Mouse (Mus musculus) liver, embryonic 14.5 days (tissue): ENCODE results near the gene Olfr15. TPM values are rescaled to one million over a fixed set of nuclear protein-coding genes. Genes with fewer than 3 reads are reported as not detected.
A peak's percentile ranks its signal among the peaks of the same experiment; 100 is the strongest.

Experiments used
- ATAC-seq: fragments of 200-750 bp; cut with Nextera tagmentation; 2 replicates; pipeline ENCODE4 v1.8.0; 2017; ENCODE audit warnings: moderate number of reproducible peaks, mild to moderate bottlenecking, moderate library complexity; ENCODE audit not compliant: insufficient read depth
- DNase-seq, 3 experiments: peaks; one replicate each; pipeline ENCODE4 v3.0.0-alpha.2; 2012 to 2013; ENCODE audit warnings: low read depth in 3 of 3, low spot score in 3 of 3
- H3K27ac ChIP-seq: fragments of 300-500 bp; sonication (generic); 2 replicates; pipeline ENCODE4 v1.5.1; 2014; ENCODE audit warnings: moderate library complexity, mild to moderate bottlenecking, control low read depth, inconsistent platforms
- H3K27me3 ChIP-seq: fragments of 300-500 bp; sonication (generic); 2 replicates; pipeline ENCODE4 v1.6.1; 2014; ENCODE audit warnings: mild to moderate bottlenecking, low read length, moderate library complexity; ENCODE audit not compliant: control insufficient read depth, insufficient read depth
- H3K36me3 ChIP-seq: fragments of 300-500 bp; sonication (generic); replicated peaks from 2 replicates; pipeline ENCODE4 v1.6.1; 2014; ENCODE audit warnings: low read depth; ENCODE audit not compliant: control insufficient read depth, insufficient read depth
- H3K4me1 ChIP-seq, 2 experiments: fragments of 200-500 bp in 1 of 2; fragments of 300-500 bp in 1 of 2; sonication (generic) in 1 of 2; replicated peaks; 2 replicates each; pipeline ENCODE4 v1.6.1; 2012 to 2014; ENCODE audit warnings: antibody characterized with exemption in 1 of 2, inconsistent platforms in 1 of 2, low read length in 1 of 2; ENCODE audit not compliant: control insufficient read depth in 2 of 2, insufficient read depth in 2 of 2
- H3K4me2 ChIP-seq: fragments of 300-500 bp; sonication (generic); 2 replicates; pipeline ENCODE4 v1.6.1; 2014; ENCODE audit warnings: low read depth, mild to moderate bottlenecking, control low read depth, moderate library complexity
- H3K4me3 ChIP-seq, 2 experiments: fragments of 200-500 bp in 1 of 2; fragments of 300-500 bp in 1 of 2; sonication (generic) in 1 of 2; 2 replicates each; pipeline ENCODE4 v1.5.1; 2012 to 2014; ENCODE audit warnings: low read depth in 2 of 2, low read length in 2 of 2, mild to moderate bottlenecking in 2 of 2, control low read depth in 1 of 2, inconsistent platforms in 1 of 2, moderate library complexity in 1 of 2; ENCODE audit not compliant: insufficient read depth in 1 of 2
- H3K9ac ChIP-seq: fragments of 300-500 bp; sonication (generic); replicated peaks from 2 replicates; pipeline ENCODE4 v1.6.1; 2014; ENCODE audit warnings: mild to moderate bottlenecking, control low read depth, moderate library complexity
- H3K9me3 ChIP-seq: fragments of 300-500 bp; sonication (generic); 2 replicates; pipeline ENCODE4 v1.6.1; 2016; ENCODE audit warnings: low read length, mixed read lengths; ENCODE audit not compliant: control insufficient read depth
- CTCF ChIP-seq: IDR thresholded peaks from 2 replicates; pipeline ENCODE4 v1.5.1; 2016; ENCODE audit warnings: antibody characterized with exemption, low read depth, control low read depth
- EP300 ChIP-seq: IDR thresholded peaks from 2 replicates; pipeline ENCODE4 v1.6.1; 2016; ENCODE audit warnings: antibody characterized with exemption, low read depth
- WGBS: fragments of 180-500 bp; shearing (Covaris S2); extraction: QIAGEN DNeasy Blood & Tissue Kit; methylation state at CpG from one replicate; pipeline ENCODE4 v1.1.7; 2014; ENCODE audit not compliant: insufficient replicate concordance; 5-methylcytosine and 5-hydroxymethylcytosine counted together
- polyA plus RNA-seq, 2 experiments: library from polyadenylated mRNA; depleted of rRNA in 1 of 2; stranded (reverse) in 1 of 2; unstranded in 1 of 2; fragments of >200 nt; fragmentation: Nextera tagmentation in 1 of 2; extraction: Ambion mirVana in 1 of 2; gene quantifications; 2 replicates each; pipeline versions ENCODE4 v1.2.1 to v1.2.3; 2012 to 2014

The Olfr15 gene
- polyA plus RNA-seq, 2 experiments = not detected

DNA sequence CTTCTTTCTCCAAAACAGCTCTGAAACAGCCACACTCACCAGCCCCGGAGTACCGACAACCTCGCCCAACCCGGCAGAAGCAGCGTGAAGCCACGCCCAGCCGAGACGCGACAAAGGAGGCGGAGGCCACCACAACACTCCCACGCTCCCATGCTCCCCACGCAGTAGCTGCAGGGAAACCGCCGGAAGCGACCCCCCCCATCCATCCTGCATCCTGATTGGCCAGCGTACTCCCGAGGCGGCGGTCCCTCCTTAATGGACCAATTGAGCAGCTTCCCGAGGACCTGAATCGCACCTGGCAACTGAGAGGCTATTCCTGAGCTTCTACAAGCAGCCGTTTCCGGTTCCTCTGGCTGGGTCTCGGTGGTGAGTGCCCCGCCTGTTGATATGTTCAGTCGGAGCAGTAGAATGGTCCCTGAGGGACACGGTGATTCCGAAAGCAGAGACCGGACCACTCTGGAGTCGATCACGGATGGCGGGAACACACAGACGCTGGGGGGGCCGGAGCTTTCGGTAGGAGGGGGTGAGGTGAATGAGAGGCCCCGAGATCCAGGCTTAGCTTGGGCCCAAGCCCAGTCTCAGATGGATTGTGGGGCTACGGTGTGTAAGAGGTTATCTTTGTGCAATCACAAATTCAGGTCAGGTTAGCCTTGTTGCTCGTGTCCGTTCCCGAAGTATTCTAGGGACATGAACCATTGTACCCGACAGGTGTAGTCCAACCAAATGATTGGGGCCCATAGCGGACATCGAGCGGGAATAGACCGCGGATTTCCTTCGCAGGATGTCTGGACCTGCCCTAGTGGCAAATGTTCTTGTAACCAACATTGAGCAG is 41.8 kb downstream of the Olfr15 start, which contains the start of gene Naa60:
TSS of gene Naa60 (plus strand) at position 160 of the 832 bp plus-strand sequence.
- H3K27ac ChIP-seq = no peak within 1 kb of the TSS
- H3K9ac ChIP-seq = peak within 1 kb of the TSS; percentile 67
- H3K4me1 ChIP-seq = peaks cover 10 to 14% of the 10 kb centered on the region in 2 experiments
- TF ChIP-seq CTCF = no peak
- no peak for TF ChIP-seq EP300
- H3K4me3 ChIP-seq = peak within 1 kb of the TSS; percentile 60 to 78
- no peaks in the 10 kb centered on the region for H3K36me3 ChIP-seq
- H3K4me2 ChIP-seq = peak within 1 kb of the TSS; percentile 97
- peak; percentile 91 for ATAC-seq
- H3K27me3 ChIP-seq = no peaks in the 10 kb centered on the region
- WGBS = 5% methylated on average over 47 of the region's 47 CpGs
- no peaks in the 10 kb centered on the region for H3K9me3 ChIP-seq
- peak; percentile 63 to 66 (median 65) for DNase-seq

DNA sequence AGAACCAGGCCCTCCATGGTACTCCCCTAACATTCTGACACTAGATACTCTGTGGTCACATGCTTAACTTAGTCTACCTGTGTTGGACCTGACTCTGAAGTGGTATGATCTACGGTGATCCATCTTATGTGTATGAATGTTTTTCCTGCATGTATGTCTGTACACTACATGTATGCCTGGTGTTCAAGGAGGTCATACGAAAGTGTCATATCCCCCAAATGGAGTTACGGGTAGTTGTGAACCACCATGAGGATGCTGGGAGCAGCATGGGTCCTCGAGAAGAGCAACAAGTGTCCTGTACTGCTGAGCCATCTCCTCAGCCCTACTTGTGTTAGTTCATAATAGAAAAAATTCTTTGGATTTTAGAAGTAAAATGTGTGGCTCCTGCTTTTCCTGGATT is 45.7 kb downstream of the Olfr15 start:
- Histone ChIP-seq H3K4me2 (no peak overlapping the region), H3K9ac (no peak overlapping the region), H3K9me3 (no peaks in the 10 kb centered on the region), H3K36me3 (no peaks in the 10 kb centered on the region; the same call in 1 of the 2 replicates), H3K4me3 (no peak overlapping the region), H3K27ac (no peak overlapping the region), H3K27me3 (no peaks in the 10 kb centered on the region), H3K4me1 (peaks cover 10 to 11% of the 10 kb centered on the region in 2 experiments)
- ATAC-seq (no peak), DNase-seq (no peak)
- 79% methylated on average over 4 of the region's 4 CpGs for WGBS
- no peak for TF ChIP-seq EP300
- no peak for TF ChIP-seq CTCF

DNA sequence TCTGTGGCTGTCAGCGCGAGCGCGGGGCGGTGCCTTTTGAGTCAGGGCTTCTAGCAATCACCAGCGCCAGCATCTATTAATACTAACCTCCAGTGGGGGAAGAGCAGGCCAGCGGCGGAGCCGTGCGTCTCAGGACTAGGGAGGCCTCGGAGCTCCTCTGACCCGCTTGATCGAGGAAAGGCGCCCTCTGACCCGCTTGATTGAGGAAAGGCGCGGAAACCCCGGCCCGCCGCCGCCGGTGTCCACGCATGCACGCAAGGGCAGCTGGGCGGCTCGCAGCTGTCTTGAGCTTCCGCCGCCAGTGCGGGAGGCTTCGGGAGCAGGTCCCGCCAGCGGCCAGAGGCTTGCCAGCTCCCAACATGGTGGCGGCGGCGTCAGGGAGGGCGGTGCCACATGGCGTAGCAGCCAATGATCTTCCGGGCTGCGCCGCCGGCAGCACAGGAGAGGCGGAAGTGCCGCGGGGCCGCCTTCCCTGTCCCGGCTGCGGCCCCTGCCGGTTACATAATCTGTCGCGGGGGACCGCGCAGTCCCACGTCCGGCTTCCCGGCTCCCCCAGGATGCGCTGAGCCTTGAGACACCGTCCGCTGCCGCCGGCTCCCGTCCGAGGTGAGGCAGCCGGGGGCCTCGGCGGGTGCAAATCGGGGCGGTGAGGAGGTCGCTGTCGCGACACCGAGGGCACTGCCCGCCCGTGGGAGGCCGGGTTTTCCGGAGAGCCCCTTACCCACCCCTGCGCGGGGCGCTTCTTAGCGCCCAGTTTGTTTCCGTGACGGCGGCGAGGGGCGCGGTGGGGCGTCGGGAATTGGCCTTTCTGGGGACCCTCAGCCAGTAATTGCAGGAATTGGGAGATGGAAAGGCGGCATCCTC is 53.8 kb downstream of the Olfr15 start, which contains the start of the genes Zfp597 and Gm20695:
TSS of gene Zfp597 (minus strand) at position 361 of the 864 bp plus-strand sequence.
TSS of gene Gm20695 (plus strand) at position 448 of the 864 bp plus-strand sequence.
- Histone ChIP-seq H3K27me3 (no peaks in the 10 kb centered on the region), H3K36me3 (no peaks in the 10 kb centered on the region), H3K27ac (peak within 1 kb of the TSS; percentile 67), H3K4me1 (peaks cover 8 to 20% of the 10 kb centered on the region in 2 experiments), H3K9me3 (no peaks in the 10 kb centered on the region), H3K4me2 (peak within 1 kb of the TSS; percentile 83), H3K9ac (peak within 1 kb of the TSS; percentile 90), H3K4me3 (peak within 1 kb of the TSS; percentile 80 to 87)
- TF ChIP-seq CTCF (peak; percentile 53), EP300 (peak; percentile 38; the same call in 1 of the 2 replicates)
- WGBS = under 1% methylated on average over 88 of the region's 88 CpGs
- peak; percentile 98 for ATAC-seq
- DNase-seq = peak; percentile 87 to 88 (median 87)

DNA sequence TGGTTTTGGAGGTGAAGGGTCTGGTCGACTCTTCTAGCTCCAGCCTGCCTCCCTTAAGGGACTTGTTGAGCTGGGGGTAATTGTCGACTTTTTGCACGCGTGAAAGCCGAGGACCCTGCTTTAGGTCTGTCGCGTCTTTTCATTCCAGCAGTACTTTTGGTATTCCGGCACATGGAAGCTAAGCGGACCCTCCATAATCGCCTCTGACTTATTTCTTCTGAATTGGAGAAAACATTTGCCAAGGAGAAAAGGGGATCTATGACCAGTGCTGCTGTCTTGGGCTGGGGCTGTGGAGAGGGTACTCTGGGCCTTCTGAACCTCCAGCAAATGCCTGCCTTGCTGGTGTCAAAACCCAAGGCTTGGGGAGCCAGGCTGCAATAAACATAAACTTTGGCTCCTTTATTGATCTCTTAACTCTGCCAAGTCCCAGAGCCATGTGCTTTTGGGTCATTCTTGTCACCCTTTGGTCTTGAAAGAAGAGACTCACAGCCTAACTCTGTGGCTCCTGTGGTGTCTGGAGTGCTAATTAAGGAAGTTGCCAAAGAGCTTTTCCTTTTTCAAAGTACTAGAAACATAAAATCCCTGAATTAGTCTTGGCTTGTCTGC is 54.5 kb downstream of the Olfr15 start:
- peak overlapping the region; percentile 89 for H3K9ac ChIP-seq
- no peak for DNase-seq
- ATAC-seq = 0 out of 2 replicates have a peak, but pooled peaks have one; percentile 1
- peak overlapping the region; percentile 80 to 87 for H3K4me3 ChIP-seq
- H3K36me3 ChIP-seq = no peaks in the 10 kb centered on the region
- no peaks in the 10 kb centered on the region for H3K27me3 ChIP-seq
- no peaks in the 10 kb centered on the region for H3K9me3 ChIP-seq
- H3K27ac ChIP-seq = peak overlapping the region; percentile 47
- 2% methylated on average over 10 of the region's 10 CpGs for WGBS
- peaks cover 8 to 20% of the 10 kb centered on the region in 2 experiments for H3K4me1 ChIP-seq
- TF ChIP-seq EP300 (no peak), CTCF (no peak)
- H3K4me2 ChIP-seq = peak overlapping the region; percentile 83
